In the genomic region with DNA sequence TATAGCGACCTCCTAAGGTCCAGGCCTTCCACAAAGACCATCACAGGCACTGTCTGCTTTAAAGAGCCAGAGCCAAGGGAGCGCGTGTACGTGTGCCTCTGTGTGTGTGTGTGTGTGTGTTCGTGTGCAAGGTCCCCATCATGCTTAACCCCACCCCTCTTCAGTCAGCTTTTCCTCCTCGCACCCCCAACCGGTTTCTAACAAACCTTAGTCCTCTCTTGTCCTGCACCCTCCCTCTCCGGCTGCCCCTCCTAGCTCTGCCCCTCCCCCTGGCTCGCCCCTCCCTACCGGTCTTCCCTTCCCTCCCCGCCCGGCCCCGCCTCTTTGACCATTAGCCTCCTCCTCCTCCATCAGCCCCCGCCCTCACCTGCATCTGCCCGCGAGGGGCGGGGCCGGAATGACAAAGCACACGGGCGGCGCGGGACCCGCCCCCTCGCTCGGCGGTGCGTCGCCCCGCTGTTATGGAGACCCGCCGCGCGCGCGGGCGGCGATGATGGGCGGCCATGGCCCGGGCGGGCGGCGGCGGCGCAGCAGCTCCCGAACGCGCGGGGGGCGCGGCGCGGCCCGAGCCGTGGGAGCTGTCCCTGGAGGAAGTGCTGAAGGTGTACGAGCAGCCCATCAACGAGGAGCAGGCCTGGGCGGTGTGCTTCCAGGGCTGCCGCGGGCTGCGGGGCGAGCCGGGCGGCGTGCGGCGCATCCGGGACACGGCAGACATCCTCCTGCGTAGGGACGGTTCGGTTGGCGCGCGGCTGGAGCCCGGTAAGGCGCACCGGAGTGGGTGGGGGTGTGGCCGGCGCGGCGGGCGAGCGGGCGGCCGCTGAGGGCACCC, we compare ENCODE assay signal across 8 mouse cellular contexts. TPM values are rescaled to one million over a fixed set of nuclear protein-coding genes. Genes with fewer than 3 reads are reported as not detected.
DNase-seq lines count a peak whose midpoint lies in the region; ATAC-seq and TF ChIP-seq lines count a peak whose summit lies in the region.

A gene (plus strand): TSS at position 452 of the 829 bp plus-strand sequence.

- TF ChIP-seq POLR2A in lung, adult 2 months (IDR thresholded peaks at IDR 0.05; ENCODE audit: borderline replicate concordance, extremely low read depth, low read depth, low read length) = no peak
- no peak for TF ChIP-seq POLR2A in olfactory bulb, adult 2 months (IDR thresholded peaks at IDR 0.05; ENCODE audit: insufficient read depth, low read depth, low read length)
- 0 out of 2 replicates have a peak, but pooled peaks have one; percentile 20 for TF ChIP-seq POLR2A in thymus, adult 2 months (IDR thresholded peaks at IDR 0.05; ENCODE audit: control insufficient read depth, extremely low read depth, insufficient read depth, low read length, poor library complexity)

- peak within 1 kb of the TSS; percentile 83 for H3K9ac ChIP-seq in forebrain, embryonic 12.5 days

- DNase-seq in ES-CJ7 (ENCODE audit: low read depth, low spot score) = peak; percentile 95
- DNase-seq in c-Kit-positive CD71-positive TER-119-negative erythroid progenitor cells, embryonic 14.5 days (ENCODE audit: low read depth) = peak; percentile 70
- peak; percentile 87 to 88 for DNase-seq in heart, postnatal 10 days
- DNase-seq in large intestine, adult 2 months (ENCODE audit: low read depth, low spot score) = no peak
- peak; percentile 64 for DNase-seq in lung, adult 2 months
- peak; percentile 87 for DNase-seq in thymus, adult 2 months

- intact Hi-C loops in heart, postnatal 10 days (cut with DNase I) = no loop called here

- H3K4me1 ChIP-seq in forebrain, embryonic 12.5 days = peaks cover 26% of the 10 kb centered on the region
- H3K4me1 ChIP-seq in lung, adult 2 months (ENCODE audit: control insufficient read depth, insufficient read depth, low read length) = no peaks in the 10 kb centered on the region
- H3K4me1 ChIP-seq in olfactory bulb, adult 2 months (ENCODE audit: control insufficient read depth, insufficient read depth, low read length) = peaks cover 20% of the 10 kb centered on the region
- peaks cover 18% of the 10 kb centered on the region for H3K4me1 ChIP-seq in thymus, adult 2 months (replicated peaks; ENCODE audit: control insufficient read depth, insufficient read depth, low read length)

- peak within 1 kb of the TSS; percentile 86 for H3K4me3 ChIP-seq in forebrain, embryonic 12.5 days (replicated peaks)
- peak within 1 kb of the TSS; percentile 34 for H3K4me3 ChIP-seq in lung, adult 2 months (replicated peaks; ENCODE audit: extremely low read depth, low read depth, low read length)
- H3K4me3 ChIP-seq in olfactory bulb, adult 2 months (ENCODE audit: insufficient read depth, low read depth, low read length) = peak within 1 kb of the TSS; percentile 98
- peak within 1 kb of the TSS; percentile 30 for H3K4me3 ChIP-seq in thymus, adult 2 months (ENCODE audit: control insufficient read depth, insufficient read depth, low read length)

- 2% methylated on average over 81 of the region's 85 CpGs for WGBS in forebrain, embryonic 12.5 days
- WGBS in large intestine, adult 2 months = under 1% methylated on average over 82 of the region's 85 CpGs
- 1% methylated on average over 81 of the region's 85 CpGs for WGBS in lung, adult 2 months
- WGBS in olfactory bulb, adult 2 months = under 1% methylated on average over 84 of the region's 85 CpGs
- 3% methylated on average over 83 of the region's 85 CpGs for WGBS in thymus, adult 2 months

- H3K36me3 ChIP-seq in forebrain, embryonic 12.5 days (replicated peaks) = no peaks in the 10 kb centered on the region
- no peaks in the 10 kb centered on the region for H3K36me3 ChIP-seq in thymus, adult 2 months (ENCODE audit: control insufficient read depth, insufficient read depth, low read length)

- H3K27me3 ChIP-seq in forebrain, embryonic 12.5 days = 0 out of 2 replicates have a peak, but pooled peaks cover 6% of the 10 kb centered on the region
- H3K27me3 ChIP-seq in thymus, adult 2 months (ENCODE audit: control insufficient read depth, insufficient read depth, low read length) = no peaks in the 10 kb centered on the region

- H3K27ac ChIP-seq in forebrain, embryonic 12.5 days = peak within 1 kb of the TSS; percentile 90
- H3K27ac ChIP-seq in olfactory bulb, adult 2 months (ENCODE audit: insufficient read depth, low read depth, low read length) = peak within 1 kb of the TSS; percentile 74
- no peak within 1 kb of the TSS for H3K27ac ChIP-seq in thymus, adult 2 months (ENCODE audit: control insufficient read depth, insufficient read depth, low read length)

- no peaks in the 10 kb centered on the region for H3K9me3 ChIP-seq in forebrain, embryonic 12.5 days

- peak within 1 kb of the TSS; percentile 84 for H3K4me2 ChIP-seq in forebrain, embryonic 12.5 days

- peak; percentile 92 for ATAC-seq in forebrain, embryonic 12.5 days (ENCODE audit: low FRiP score)

- TF ChIP-seq CTCF in lung, adult 2 months (IDR thresholded peaks at IDR 0.05; ENCODE audit: insufficient read depth, low read length) = no peak
- TF ChIP-seq CTCF in olfactory bulb, adult 2 months (IDR thresholded peaks at IDR 0.05; ENCODE audit: insufficient read depth, low read depth, low read length) = peak; percentile 20; the same call in 1 of the 2 replicates
- TF ChIP-seq CTCF in thymus, adult 2 months (IDR thresholded peaks at IDR 0.05; ENCODE audit: borderline replicate concordance, control insufficient read depth, extremely low read depth, insufficient read depth, low read length, poor library complexity) = 0 out of 2 replicates have a peak, but pooled peaks have one; percentile 46

RNA-seq across cellular contexts. Expression of the gene that starts here (rescaled TPM):
- polyA plus RNA-seq in forebrain, embryonic 12.5 days (2016; fragmentation: Nextera tagmentation; extraction: Ambion mirVana) = 19.9 and 21.8 TPM in 2 replicates
- total RNA-seq in heart, postnatal 10 days (2021) = under 1 TPM; 0.26 to 0.32 TPM
- polyA plus RNA-seq in large intestine, adult 2 months (2012; rRNA removed) = 27.4 and 32.5 TPM in 2 replicates
- polyA plus RNA-seq in lung, adult 2 months (2012; rRNA removed) = 5.2 TPM in 2 replicates
- polyA plus RNA-seq in olfactory bulb, adult 2 months (2012; ENCODE audit: insufficient read depth, insufficient read length, low replicate concordance, missing spikeins) = not detected in 2 replicates
- 2.1 and 2.5 TPM in 2 replicates for polyA plus RNA-seq in thymus, adult 2 months (2012; rRNA removed)

Comparison
In these comparisons a context has a peak if more than half of its experiments do, and no peak if none do; other contexts are left out.
1. Peak in DNase-seq in heart, postnatal 10 days; RNA of the gene not detected or under 1 TPM.
2. H3K4me3 ChIP-seq: peak in every context shown above with its lines; median percentile 98 in olfactory bulb, adult 2 months; 86 in forebrain, embryonic 12.5 days; 34 in lung, adult 2 months; 30 in thymus, adult 2 months.